Mouse (Mus musculus) testis, postnatal 10 days (tissue): ENCODE data around the gene Olfr589.
"Not testable (repeated sequence)": the region's sequence is repeated elsewhere in the genome, so short reads cannot be mapped to it uniquely, and the experiment has no call there.

Source experiments
- DNase-seq: peaks from one replicate; pipeline ENCODE4 v3.0.0; 2021; ENCODE audit warnings: low spot score

Gene Olfr589

GRCm38 (mm10) chr7:103156256-103156655, at the start of gene Olfr589:
Gene Olfr589, minus strand, starts transcription at chr7:103156356.
- no peak for DNase-seq

GRCm38 (mm10) chr7:103184503-103184902, 28.3 kb upstream of the Olfr589 start, which contains the start of gene Olfr592:
Gene Olfr592, plus strand, starts transcription at chr7:103184803.
- DNase-seq: not testable (repeated sequence)

- no peak for DNase-seq
Measured at GRCm38 (mm10) chr7:103178240-103178639, 22.1 kb upstream of the Olfr589 start, which contains the start of gene Olfr591. Gene Olfr591, minus strand, starts transcription at chr7:103178340.

GRCm38 (mm10) chr7:103169697-103170096, 13.5 kb upstream of the Olfr589 start:
- DNase-seq: no peak

- DNase-seq: no peak
Measured at GRCm38 (mm10) chr7:103140579-103140978, 15.6 kb downstream of the Olfr589 start, which contains the start of gene Olfr588-ps1. Gene Olfr588-ps1, plus strand, starts transcription at chr7:103140879.

GRCm38 (mm10) chr7:103125538-103125937, 30.6 kb downstream of the Olfr589 start, which contains the start of gene Olfr586:
Gene Olfr586, minus strand, starts transcription at chr7:103125638.
- DNase-seq: no peak

- no peak for DNase-seq
Measured at GRCm38 (mm10) chr7:103119406-103119805, 36.8 kb downstream of the Olfr589 start.
